Mouse (Mus musculus): ENCODE data around the gene Gm14443.
"Not testable (repeated sequence)": the region's sequence is repeated elsewhere in the genome, so short reads cannot be mapped to it uniquely, and the experiment has no call there.

GRCm38 (mm10) chr2:175166870-175167269, 8.8 kb downstream of the Gm14443 start:
- TF ChIP-seq TAL1, GATA1 (IDR thresholded peaks at IDR 0.05; ENCODE audit: low read length): not testable (repeated sequence)
